ENCODE assay signal across 8 mouse cellular contexts in the genomic region with DNA sequence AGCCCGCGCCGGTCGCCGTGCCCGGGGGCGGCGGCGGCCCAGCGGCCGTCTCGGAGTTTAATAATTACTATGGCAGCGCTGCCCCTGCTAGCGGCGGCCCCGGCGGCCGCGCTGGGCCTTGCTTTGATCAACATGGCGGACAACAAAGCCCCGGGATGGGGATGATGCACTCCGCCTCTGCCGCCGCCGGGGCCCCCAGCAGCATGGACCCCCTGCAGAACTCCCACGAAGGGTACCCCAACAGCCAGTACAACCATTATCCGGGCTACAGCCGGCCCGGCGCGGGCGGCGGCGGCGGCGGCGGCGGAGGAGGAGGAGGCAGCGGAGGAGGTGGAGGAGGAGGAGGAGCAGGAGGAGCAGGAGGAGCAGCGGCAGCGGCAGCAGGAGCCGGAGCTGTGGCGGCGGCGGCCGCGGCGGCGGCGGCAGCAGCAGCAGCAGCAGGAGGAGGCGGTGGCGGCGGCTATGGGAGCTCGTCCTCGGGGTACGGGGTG. TPM values are rescaled to one million over a fixed set of nuclear protein-coding genes. Genes with fewer than 3 reads are reported as not detected.
DNase-seq lines count a peak whose midpoint lies in the region; ATAC-seq lines count a peak whose summit lies in the region.

No protein-coding gene starts in this region.

- ATAC-seq in hindbrain, embryonic 15.5 days (ENCODE audit: low FRiP score, low read depth) = peak; percentile 12
- ATAC-seq in megakaryocyte, adult 5-6 weeks (ENCODE audit: poor library complexity, severe bottlenecking) = peak; percentile 16; the same call in 1 of the 2 replicates

- H3K9ac ChIP-seq in hindbrain, embryonic 15.5 days = peak overlapping the region; percentile 91

- under 1% methylated on average over 33 of the region's 56 CpGs for WGBS in hindbrain, embryonic 15.5 days

- H3K27me3 ChIP-seq in hindbrain, embryonic 15.5 days = no peaks in the 10 kb centered on the region

- H3K27ac ChIP-seq in hindbrain, embryonic 15.5 days (replicated peaks) = peak overlapping the region; percentile 100

- peak; percentile 61 for DNase-seq in R1 (ENCODE audit: low read depth, low spot score)
- peak; percentile 89 for DNase-seq in cerebellum, adult 9-11 months
- peak; percentile 69 to 78 for DNase-seq in frontal cortex, postnatal 36 days (ENCODE audit: low spot score in 2 of 2)
- DNase-seq in left cerebral cortex, adult 9 months (ENCODE audit: low spot score in 2 of 2) = peak; percentile 70 to 75
- DNase-seq in right cerebral cortex, postnatal 36 days (ENCODE audit: low spot score in 2 of 2) = peak; percentile 59 to 68
- peak; percentile 74 to 79 for DNase-seq in urinary bladder, postnatal 4 days (ENCODE audit: low spot score in 2 of 2)

- peaks cover 43% of the 10 kb centered on the region for H3K4me1 ChIP-seq in hindbrain, embryonic 15.5 days (replicated peaks)

- peak overlapping the region; percentile 95 for H3K4me3 ChIP-seq in hindbrain, embryonic 15.5 days

- H3K9me3 ChIP-seq in hindbrain, embryonic 15.5 days = no peaks in the 10 kb centered on the region

- peak overlapping the region; percentile 65 for H3K4me2 ChIP-seq in hindbrain, embryonic 15.5 days

- H3K36me3 ChIP-seq in hindbrain, embryonic 15.5 days = no peaks in the 10 kb centered on the region

RNA-seq across cellular contexts. Expression of a gene that starts 1.5 kb away (rescaled TPM):
- polyA plus RNA-seq in hindbrain, embryonic 15.5 days (2015; fragmentation: Nextera tagmentation; extraction: Ambion mirVana) = 12.5 and 14.3 TPM in 2 replicates
- 23.0 and 28.1 TPM in 2 replicates for total RNA-seq in megakaryocyte, adult 5-6 weeks (2015)
- total RNA-seq in megakaryocyte, adult 5-6 weeks (2017) = 15.2 and 19.0 TPM in 2 replicates

Comparison
In these comparisons a context has a peak if more than half of its experiments do, and no peak if none do; other contexts are left out.
1. Peak in every context shown above with its lines: DNase-seq, ATAC-seq, H3K4me3 ChIP-seq and H3K27ac ChIP-seq.